Mouse (Mus musculus) lung, embryonic 16.5 days (tissue): ENCODE measurements at regions not wholly inside any gene's neighbourhood (a gene's known extent, or its start where the extent isn't known, plus 50 kb on each side); places are given as distances from the start of the nearest gene placed in this dataset.

Source experiments
- ATAC-seq: fragments of 200-750 bp; cut with Nextera tagmentation; 2 replicates; pipeline ENCODE4 v1.8.0; 2017; ENCODE audit warnings: low read depth, mild to moderate bottlenecking, moderate library complexity
- H3K27ac ChIP-seq: fragments of 300-500 bp; sonication (generic); 2 replicates; pipeline ENCODE4 v1.5.1; 2014; ENCODE audit warnings: mild to moderate bottlenecking, control low read depth, low read length
- H3K27me3 ChIP-seq: fragments of 300-500 bp; sonication (generic); 2 replicates; pipeline ENCODE4 v1.6.1; 2014; ENCODE audit warnings: low read depth, low read length, mixed read lengths; ENCODE audit not compliant: control insufficient read depth, insufficient read depth
- H3K36me3 ChIP-seq: fragments of 300-500 bp; sonication (generic); 2 replicates; pipeline ENCODE4 v1.6.1; 2014; ENCODE audit warnings: low read length; ENCODE audit not compliant: control insufficient read depth, insufficient read depth
- H3K4me1 ChIP-seq: fragments of 300-500 bp; sonication (generic); replicated peaks from 2 replicates; pipeline ENCODE4 v1.6.1; 2014; ENCODE audit warnings: low read length, mixed read lengths; ENCODE audit not compliant: control insufficient read depth, insufficient read depth
- H3K4me2 ChIP-seq: fragments of 300-500 bp; sonication (generic); 2 replicates; pipeline ENCODE4 v1.6.1; 2014; ENCODE audit warnings: low read depth, low read length, control low read depth
- H3K4me3 ChIP-seq: fragments of 300-500 bp; sonication (generic); 2 replicates; pipeline ENCODE4 v1.5.1; 2014; ENCODE audit warnings: mild to moderate bottlenecking, low read length, control low read depth
- H3K9ac ChIP-seq: fragments of 300-500 bp; sonication (generic); 2 replicates; pipeline ENCODE4 v1.6.1; 2014; ENCODE audit warnings: low read length, control low read depth
- H3K9me3 ChIP-seq: fragments of 300-500 bp; sonication (generic); 2 replicates; pipeline ENCODE4 v1.6.1; 2016; ENCODE audit warnings: low read length; ENCODE audit not compliant: control insufficient read depth
- WGBS: fragments of 180-500 bp; shearing (Covaris S2); extraction: QIAGEN DNeasy Blood & Tissue Kit; methylation state at CpG from one replicate; pipeline ENCODE4 v1.1.7; 2014; 5-methylcytosine and 5-hydroxymethylcytosine counted together

GRCm38 (mm10) chr4:131383862-131384261, 439.7 kb downstream of the Matn1 start:
- Histone ChIP-seq H3K4me3 (no peak overlapping the region), H3K27me3 (no peaks in the 10 kb centered on the region), H3K36me3 (no peaks in the 10 kb centered on the region), H3K27ac (no peak overlapping the region), H3K9ac (no peak overlapping the region), H3K4me1 (no peaks in the 10 kb centered on the region), H3K9me3 (no peaks in the 10 kb centered on the region), H3K4me2 (no peak overlapping the region)
- no peak for ATAC-seq
- WGBS: 65% methylated on average over 5 of the region's 5 CpGs

- H3K4me1 ChIP-seq: no peaks in the 10 kb centered on the region
- ATAC-seq: no peak
- H3K9ac ChIP-seq: no peak overlapping the region
- H3K36me3 ChIP-seq: no peaks in the 10 kb centered on the region
- WGBS: 62% methylated on average over 10 of the region's 10 CpGs
- H3K27ac ChIP-seq: no peak overlapping the region
- no peak overlapping the region for H3K4me2 ChIP-seq
- no peaks in the 10 kb centered on the region for H3K27me3 ChIP-seq
- no peak overlapping the region for H3K4me3 ChIP-seq
- no peaks in the 10 kb centered on the region for H3K9me3 ChIP-seq
Measured at GRCm38 (mm10) chr4:131386961-131387360, 442.8 kb downstream of the Matn1 start.

GRCm38 (mm10) chr4:131391119-131391923, 446.8 kb downstream of the Ptpru start:
- 46% methylated on average over 10 of the region's 10 CpGs for WGBS
- no peak overlapping the region for H3K27ac ChIP-seq
- ATAC-seq: no peak
- no peak overlapping the region for H3K4me2 ChIP-seq
- H3K9ac ChIP-seq: no peak overlapping the region
- H3K4me3 ChIP-seq: no peak overlapping the region
- H3K27me3 ChIP-seq: no peaks in the 10 kb centered on the region
- H3K9me3 ChIP-seq: no peaks in the 10 kb centered on the region
- no peaks in the 10 kb centered on the region for H3K4me1 ChIP-seq
- H3K36me3 ChIP-seq: no peaks in the 10 kb centered on the region

GRCm38 (mm10) chr4:131391924-131392297, 446.2 kb downstream of the Ptpru start:
- Histone ChIP-seq H3K4me1 (no peaks in the 10 kb centered on the region), H3K27me3 (no peaks in the 10 kb centered on the region), H3K27ac (no peak overlapping the region), H3K9ac (no peak overlapping the region), H3K9me3 (no peaks in the 10 kb centered on the region), H3K4me2 (no peak overlapping the region), H3K4me3 (no peak overlapping the region), H3K36me3 (no peaks in the 10 kb centered on the region)
- ATAC-seq: no peak
- 77% methylated on average over 3 of the region's 3 CpGs for WGBS

- Histone ChIP-seq H3K4me2 (no peak overlapping the region), H3K4me3 (no peak overlapping the region), H3K9me3 (no peaks in the 10 kb centered on the region), H3K9ac (no peak overlapping the region), H3K27ac (no peak overlapping the region), H3K36me3 (no peaks in the 10 kb centered on the region), H3K4me1 (no peaks in the 10 kb centered on the region), H3K27me3 (no peaks in the 10 kb centered on the region)
- ATAC-seq: no peak
- WGBS: 73% methylated on average over 3 of the region's 3 CpGs
Measured at GRCm38 (mm10) chr4:131392478-131392877, 445.6 kb downstream of the Ptpru start.

- Histone ChIP-seq H3K9me3 (no peaks in the 10 kb centered on the region), H3K9ac (no peak overlapping the region), H3K4me2 (no peak overlapping the region), H3K4me1 (no peaks in the 10 kb centered on the region), H3K4me3 (no peak overlapping the region), H3K27me3 (no peaks in the 10 kb centered on the region), H3K36me3 (no peaks in the 10 kb centered on the region), H3K27ac (no peak overlapping the region)
- WGBS: 75% methylated on average over 8 of the region's 8 CpGs
- no peak for ATAC-seq
Measured at GRCm38 (mm10) chr4:131396226-131396840, 441.8 kb downstream of the Ptpru start.

- H3K36me3 ChIP-seq: no peaks in the 10 kb centered on the region
- no peak for ATAC-seq
- no peak overlapping the region for H3K4me3 ChIP-seq
- WGBS: 87% methylated on average over 10 of the region's 10 CpGs
- H3K4me1 ChIP-seq: no peaks in the 10 kb centered on the region
- no peak overlapping the region for H3K4me2 ChIP-seq
- no peaks in the 10 kb centered on the region for H3K9me3 ChIP-seq
- H3K27me3 ChIP-seq: no peaks in the 10 kb centered on the region
- no peak overlapping the region for H3K9ac ChIP-seq
- no peak overlapping the region for H3K27ac ChIP-seq
Measured at GRCm38 (mm10) chr4:131397161-131397560, 440.9 kb downstream of the Ptpru start.

GRCm38 (mm10) chr4:131400756-131401155, 437.3 kb downstream of the Ptpru start:
- H3K4me2 ChIP-seq: no peak overlapping the region
- 23% methylated on average over 11 of the region's 11 CpGs for WGBS
- no peak for ATAC-seq
- no peak overlapping the region for H3K9ac ChIP-seq
- no peaks in the 10 kb centered on the region for H3K4me1 ChIP-seq
- H3K27me3 ChIP-seq: no peaks in the 10 kb centered on the region
- H3K36me3 ChIP-seq: no peaks in the 10 kb centered on the region
- H3K27ac ChIP-seq: no peak overlapping the region
- H3K4me3 ChIP-seq: no peak overlapping the region
- H3K9me3 ChIP-seq: no peaks in the 10 kb centered on the region

GRCm38 (mm10) chr4:131401255-131401654, 436.8 kb downstream of the Ptpru start:
- Histone ChIP-seq H3K27me3 (no peaks in the 10 kb centered on the region), H3K4me1 (no peaks in the 10 kb centered on the region), H3K27ac (no peak overlapping the region), H3K9me3 (no peaks in the 10 kb centered on the region), H3K36me3 (no peaks in the 10 kb centered on the region), H3K4me3 (no peak overlapping the region), H3K4me2 (no peak overlapping the region), H3K9ac (no peak overlapping the region)
- ATAC-seq: no peak
- 65% methylated on average over 6 of the region's 6 CpGs for WGBS
